Mouse (Mus musculus) WW6 (cell line): ENCODE data around the gene Efhb.

ENCODE experiments used
- DNase-seq: peaks from one replicate; pipeline ENCODE4 v3.0.0-alpha.2; 2013; ENCODE audit warnings: low read depth, low spot score

Gene Efhb

DNA sequence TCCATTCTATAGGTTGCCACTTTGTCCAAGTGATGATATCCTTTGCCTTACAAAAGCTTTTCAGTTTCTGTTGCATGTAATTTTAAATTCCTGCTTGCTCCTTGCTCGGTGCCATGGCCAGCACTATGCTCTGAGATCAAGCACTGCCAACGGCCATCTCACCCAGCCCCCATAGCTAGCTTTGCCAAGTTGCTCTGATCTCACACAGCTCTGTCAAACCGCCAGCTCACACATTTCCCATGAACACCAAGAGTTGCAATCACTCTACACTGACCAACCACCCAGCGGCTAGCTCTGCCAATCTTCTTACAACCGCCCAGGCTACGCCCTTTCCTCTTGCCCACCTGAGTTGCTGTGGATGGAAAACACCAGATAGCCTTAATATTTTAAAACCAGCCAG lies 99.0 kb downstream of the Efhb start:
- no peak for DNase-seq
